Mouse (Mus musculus) myocyte (in vitro differentiated cells): ENCODE results near the gene Snf8.

ENCODE experiments used
- E2F4 ChIP-seq: IDR thresholded peaks from one replicate; pipeline ENCODE4 v1.6.1; 2011; ENCODE audit warnings: mild to moderate bottlenecking, control low read depth, moderate library complexity; ENCODE audit not compliant: insufficient read depth
- MAX ChIP-seq: IDR thresholded peaks from one replicate; pipeline ENCODE4 v1.6.1; 2011; ENCODE audit warnings: low read depth, mild to moderate bottlenecking, control low read depth
- MYOD1 ChIP-seq, 3 experiments: IDR thresholded peaks; one replicate each; pipeline ENCODE4 v1.6.1; 2011; ENCODE audit warnings: control low read depth in 2 of 3, low read depth in 2 of 3, mild to moderate bottlenecking in 2 of 3, moderate library complexity in 1 of 3; ENCODE audit not compliant: insufficient read length in 2 of 3, control insufficient read depth in 1 of 3
- MYOG ChIP-seq, 3 experiments: IDR thresholded peaks; one replicate each; pipeline ENCODE4 v1.6.1; 2011; ENCODE audit warnings: control low read depth in 2 of 3, low read depth in 2 of 3, mild to moderate bottlenecking in 2 of 3; ENCODE audit not compliant: insufficient read length in 2 of 3, control insufficient read depth in 1 of 3, insufficient read depth in 1 of 3
- POLR2A ChIP-seq: IDR thresholded peaks from one replicate; pipeline ENCODE4 v1.6.1; 2011; ENCODE audit warnings: low read depth, mild to moderate bottlenecking, control low read depth, moderate library complexity; ENCODE audit not compliant: insufficient read length
- POLR2AphosphoS2 ChIP-seq: IDR thresholded peaks from one replicate; pipeline ENCODE4 v1.6.1; 2011; ENCODE audit warnings: low read depth, control low read depth; ENCODE audit not compliant: insufficient read length
- TCF12 ChIP-seq: IDR thresholded peaks from one replicate; pipeline ENCODE4 v1.6.1; 2011; ENCODE audit warnings: mild to moderate bottlenecking, control low read depth; ENCODE audit not compliant: poor library complexity, insufficient read depth, severe bottlenecking
- TCF3 ChIP-seq: IDR thresholded peaks from one replicate; pipeline ENCODE4 v1.6.1; 2011; ENCODE audit warnings: low read depth, control low read depth; ENCODE audit not compliant: insufficient read length
- USF1 ChIP-seq: IDR thresholded peaks from one replicate; pipeline ENCODE4 v1.6.1; 2011; ENCODE audit warnings: low read depth, mild to moderate bottlenecking, control low read depth, moderate library complexity

GRCm38 (mm10) chr11:96075177-96075508 lies 40.5 kb downstream of the Snf8 start:
- TF ChIP-seq MAX (no peak), TCF3 (no peak), POLR2A (no peak), TCF12 (no peak), MYOG (IDR thresholded peaks at IDR 0.05; ENCODE audit: control insufficient read depth in 1 of 3, insufficient read depth in 1 of 3, insufficient read length in 2 of 3, low read depth in 2 of 3) (no peak), POLR2AphosphoS2 (no peak), E2F4 (no peak), MYOD1 (IDR thresholded peaks at IDR 0.05; ENCODE audit: control insufficient read depth in 1 of 3, insufficient read length in 2 of 3, low read depth in 2 of 3) (no peak), USF1 (no peak)
